Mouse (Mus musculus) C3H10T1/2 (cell line): ENCODE data around the gene Olfr713. TPM values are rescaled to one million over a fixed set of nuclear protein-coding genes. Genes with fewer than 3 reads are reported as not detected.

ENCODE experiments used
- polyA plus RNA-seq, 2 experiments: library from polyadenylated mRNA; unstranded; fragments of >200 nt; fragmentation: generic; extraction: Trizol; gene quantifications; one replicate each; pipeline ENCODE4 v1.2.1; 2012; ENCODE audit warnings: missing spikeins in 2 of 2

Gene Olfr713
- not detected for polyA plus RNA-seq

GRCm38 (mm10) chr7:107030874-107031273, at the start of gene Olfr713:
Gene Olfr713, plus strand, starts transcription at chr7:107031174.

GRCm38 (mm10) chr7:107005972-107006371, 25.0 kb upstream of the Olfr713 start, which contains the start of gene Olfr2:
Gene Olfr2, minus strand, starts transcription at chr7:107006072.

GRCm38 (mm10) chr7:107070681-107071080, 39.7 kb downstream of the Olfr713 start, which contains the start of gene Olfr714:
Gene Olfr714, plus strand, starts transcription at chr7:107070981.

Other genes with a start within 250 kb of the Olfr713 start
- not detected for gene Olfr699, start 238.0 kb upstream of the Olfr713 start, polyA plus RNA-seq
- not detected for gene Olfr700, start 222.3 kb upstream of the Olfr713 start, polyA plus RNA-seq
- not detected for gene Olfr701, start 217.0 kb upstream of the Olfr713 start, polyA plus RNA-seq
- gene Olfr702, start 197.3 kb upstream of the Olfr713 start, polyA plus RNA-seq: not detected
- not detected for gene Olfr703, start 187.8 kb upstream of the Olfr713 start, polyA plus RNA-seq
- not detected for gene Olfr704, start 168.0 kb upstream of the Olfr713 start, polyA plus RNA-seq
- gene Olfr705, start 154.3 kb upstream of the Olfr713 start, polyA plus RNA-seq: not detected
- not detected for gene Olfr706, start 143.0 kb upstream of the Olfr713 start, polyA plus RNA-seq
- not detected for gene Olfr707, start 129.9 kb upstream of the Olfr713 start, polyA plus RNA-seq
- not detected for gene Olfr1532-ps1, start 123.2 kb upstream of the Olfr713 start, polyA plus RNA-seq
- gene Olfr709-ps1, start 99.0 kb upstream of the Olfr713 start, polyA plus RNA-seq: not detected
- gene Olfr710, start 82.9 kb upstream of the Olfr713 start, polyA plus RNA-seq: not detected
- gene Olfr6, start 67.2 kb upstream of the Olfr713 start, polyA plus RNA-seq: not detected
- not detected for gene Olfr711, start 55.7 kb upstream of the Olfr713 start, polyA plus RNA-seq
- not detected for gene Olfr2, start 25.1 kb upstream of the Olfr713 start, polyA plus RNA-seq
- gene Olfr714, start 39.8 kb downstream of the Olfr713 start, polyA plus RNA-seq: not detected
- not detected for gene Olfr17, start 62.0 kb downstream of the Olfr713 start, polyA plus RNA-seq
- not detected for gene Olfr715b, start 79.2 kb downstream of the Olfr713 start, polyA plus RNA-seq
- gene Olfr715, start 99.9 kb downstream of the Olfr713 start, polyA plus RNA-seq: not detected
- not detected for gene Olfr716, start 107.2 kb downstream of the Olfr713 start, polyA plus RNA-seq
- gene Nlrp14, start 135.8 kb downstream of the Olfr713 start, polyA plus RNA-seq: not detected
- gene Rbmxl2, start 178.3 kb downstream of the Olfr713 start, polyA plus RNA-seq: not detected